Mouse (Mus musculus) heart, embryonic 11.5 days (tissue): ENCODE data around the gene Scgb2b7. TPM values are rescaled to one million over a fixed set of nuclear protein-coding genes. Genes with fewer than 3 reads are reported as not detected.
"Not testable (repeated sequence)": the region's sequence is repeated elsewhere in the genome, so short reads cannot be mapped to it uniquely, and the experiment has no call there.

Source experiments
- ATAC-seq: fragments of 200-750 bp; cut with Nextera tagmentation; replicated peaks from 2 replicates; pipeline ENCODE4 v1.8.0; 2017; ENCODE audit warnings: moderate library complexity; ENCODE audit not compliant: insufficient number of reproducible peaks, low FRiP score, low TSS enrichment
- H3K27ac ChIP-seq: fragments of 300-500 bp; sonication (generic); 2 replicates; pipeline ENCODE4 v1.5.1; 2014; ENCODE audit warnings: mild to moderate bottlenecking, low read depth, low read length
- H3K27me3 ChIP-seq: fragments of 300-500 bp; sonication (generic); 2 replicates; pipeline ENCODE4 v1.6.1; 2014; ENCODE audit warnings: mild to moderate bottlenecking, low read length, mixed read lengths; ENCODE audit not compliant: control insufficient read depth, insufficient read depth
- H3K36me3 ChIP-seq: fragments of 300-500 bp; sonication (generic); 2 replicates; pipeline ENCODE4 v1.6.1; 2014; ENCODE audit warnings: mild to moderate bottlenecking, low read length, moderate library complexity, mixed read lengths; ENCODE audit not compliant: control insufficient read depth, insufficient read depth
- H3K4me1 ChIP-seq: fragments of 300-500 bp; sonication (generic); 2 replicates; pipeline ENCODE4 v1.6.1; 2014; ENCODE audit warnings: low read length; ENCODE audit not compliant: control insufficient read depth, insufficient read depth
- H3K4me2 ChIP-seq: fragments of 300-500 bp; sonication (generic); 2 replicates; pipeline ENCODE4 v1.6.1; 2014; ENCODE audit warnings: mild to moderate bottlenecking, moderate library complexity
- H3K4me3 ChIP-seq: fragments of 300-500 bp; sonication (generic); 2 replicates; pipeline ENCODE4 v1.5.1; 2014; ENCODE audit warnings: low read depth, low read length
- H3K9ac ChIP-seq: fragments of 300-500 bp; sonication (generic); 2 replicates; pipeline ENCODE4 v1.6.1; 2014; ENCODE audit warnings: mild to moderate bottlenecking, low read depth, low read length, moderate library complexity
- H3K9me3 ChIP-seq: fragments of 300-500 bp; sonication (generic); replicated peaks from 2 replicates; pipeline ENCODE4 v1.6.1; 2016; ENCODE audit warnings: low read length; ENCODE audit not compliant: control insufficient read depth
- WGBS: fragments of 180-500 bp; shearing (Covaris S2); extraction: QIAGEN DNeasy Blood & Tissue Kit; methylation state at CpG from one replicate; pipeline ENCODE4 v1.1.7; 2014; ENCODE audit not compliant: insufficient replicate concordance; 5-methylcytosine and 5-hydroxymethylcytosine counted together
- polyA plus RNA-seq: library from polyadenylated mRNA; unstranded; fragments of >200 nt; fragmentation: Nextera tagmentation; extraction: Ambion mirVana; gene quantifications from 2 replicates; pipeline ENCODE4 v1.2.1, GENCODE M21; 2014

The Scgb2b7 gene
- polyA plus RNA-seq = not detected in 2 replicates

GRCm38 (mm10) chr7:31705657-31706056 lies at the start of gene Scgb2b7:
TSS of gene Scgb2b7 (minus strand) at chr7:31705757.
- H3K9me3 ChIP-seq, H3K27ac ChIP-seq, H3K4me2 ChIP-seq, H3K4me1 ChIP-seq, ATAC-seq, H3K27me3 ChIP-seq, H3K4me3 ChIP-seq, H3K36me3 ChIP-seq, H3K9ac ChIP-seq: not testable (repeated sequence)

- H3K27ac ChIP-seq, ATAC-seq, H3K4me3 ChIP-seq, H3K36me3 ChIP-seq, H3K9ac ChIP-seq, H3K9me3 ChIP-seq, H3K4me2 ChIP-seq, H3K27me3 ChIP-seq, H3K4me1 ChIP-seq: not testable (repeated sequence)
- WGBS = 76% methylated on average over 3 of the region's 5 CpGs
Measured at GRCm38 (mm10) chr7:31712365-31712764, 6.8 kb upstream of the Scgb2b7 start, which contains the start of gene Scgb1b7. TSS of gene Scgb1b7 (plus strand) at chr7:31712665.

Other genes with a start within 250 kb of the Scgb2b7 start
- not detected in 2 replicates for gene Scgb1b7, start 6.9 kb upstream of the Scgb2b7 start, polyA plus RNA-seq